Comparison of ENCODE assay signal across 8 mouse cellular contexts in the genomic region with DNA sequence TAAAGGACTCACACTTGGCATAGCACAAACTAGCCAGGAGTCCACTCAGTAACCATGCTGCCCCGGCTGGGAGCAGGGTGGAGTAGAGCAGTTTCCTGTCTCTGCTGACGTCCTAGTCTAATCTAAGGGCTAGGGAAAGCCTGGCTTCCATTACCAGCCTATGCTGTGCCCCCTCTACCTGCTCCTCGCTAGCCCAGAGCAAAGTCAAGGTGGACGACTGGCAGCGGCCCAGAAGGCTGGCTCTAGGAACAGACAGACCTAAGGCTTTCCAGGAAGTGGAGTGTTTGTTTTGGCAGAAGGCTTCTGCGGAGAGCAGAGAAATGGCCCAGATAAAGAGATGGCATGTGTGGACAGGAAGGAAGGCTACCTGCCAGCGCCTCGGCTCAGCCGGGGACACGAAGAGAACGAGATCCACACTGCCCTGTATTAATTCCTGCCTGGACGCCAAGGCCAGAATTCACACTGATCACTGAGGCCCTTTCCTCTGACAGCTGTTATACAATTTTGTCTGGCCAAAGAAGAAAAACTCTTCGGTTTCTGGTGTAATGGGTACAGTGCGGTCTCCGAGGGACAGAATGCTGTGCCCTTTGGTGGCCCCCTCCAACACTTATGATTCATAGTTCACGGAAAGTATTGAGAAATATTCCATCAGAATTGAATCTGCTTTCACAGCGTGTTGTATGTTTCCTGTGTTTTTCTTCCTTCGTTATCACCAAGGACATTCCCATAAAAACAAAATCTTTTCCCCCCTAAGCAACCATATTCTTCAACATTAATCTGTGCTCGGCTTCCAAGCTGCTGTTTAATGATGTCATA.
DNase-seq lines count a peak whose midpoint lies in the region; ATAC-seq lines count a peak whose summit lies in the region.

No protein-coding gene starts in this region.

- H3K4me3 ChIP-seq in forebrain, embryonic 13.5 days = no peak overlapping the region

- peaks cover 26% of the 10 kb centered on the region for H3K4me1 ChIP-seq in forebrain, embryonic 13.5 days

- no peak for DNase-seq in cerebellum, postnatal 4 days (ENCODE audit: low spot score in 2 of 2)
- DNase-seq in cerebellum, adult 18-20 months = peak; percentile 85 to 88
- DNase-seq in heart, adult 18-20 months = peak; percentile 84 to 85
- DNase-seq in kidney, adult 9 months = peak; percentile 83
- peak; percentile 83 for DNase-seq in lung, postnatal 25 days (ENCODE audit: low spot score)
- DNase-seq in layer of hippocampus, postnatal 25 days (ENCODE audit: extremely low spot score in 1 of 2, low spot score in 1 of 2) = no peak

- H3K36me3 ChIP-seq in forebrain, embryonic 13.5 days (ENCODE audit: poor library complexity, severe bottlenecking) = no peaks in the 10 kb centered on the region

- no peak overlapping the region for H3K9ac ChIP-seq in forebrain, embryonic 13.5 days

- 81% methylated on average over 19 of the region's 19 CpGs for WGBS in forebrain, embryonic 13.5 days

- H3K27ac ChIP-seq in forebrain, embryonic 13.5 days = no peak overlapping the region

- peak; percentile 94 for ATAC-seq in cerebellum, adult (ENCODE audit: insufficient number of reproducible peaks, low FRiP score, low TSS enrichment)
- ATAC-seq in forebrain, embryonic 13.5 days = no peak

- H3K9me3 ChIP-seq in forebrain, embryonic 13.5 days (replicated peaks) = no peaks in the 10 kb centered on the region

- no peak overlapping the region for H3K4me2 ChIP-seq in forebrain, embryonic 13.5 days

- no peaks in the 10 kb centered on the region for H3K27me3 ChIP-seq in forebrain, embryonic 13.5 days

Comparison
In these comparisons a context has a peak if more than half of its experiments do, and no peak if none do; other contexts are left out.
1. DNase-seq: peak in cerebellum, adult 18-20 months (2 of 2), heart, adult 18-20 months (2 of 2), kidney, adult 9 months (single experiment) and lung, postnatal 25 days (single experiment); none in cerebellum, postnatal 4 days (0 of 2) and layer of hippocampus, postnatal 25 days (0 of 2).